Mouse (Mus musculus): ENCODE results near the gene Psmb9. TPM values are rescaled to one million over a fixed set of nuclear protein-coding genes. Genes with fewer than 3 reads are reported as not detected.

Gene Psmb9
- total RNA-seq (2023), result 80.5 and 98.6 TPM in 2 replicates

GRCm38 (mm10) chr17:34187261-34187916, at the start of gene Psmb9, which contains the start of gene Tap1:
Gene Psmb9, minus strand, starts transcription at chr17:34187764.
Gene Tap1, plus strand, starts transcription at chr17:34187553.

GRCm38 (mm10) chr17:34203444-34203843, 15.9 kb upstream of the Psmb9 start, which contains the start of gene Tap2:
Gene Tap2, plus strand, starts transcription at chr17:34203527.

GRCm38 (mm10) chr17:34196941-34197894, 9.7 kb upstream of the Psmb9 start, which contains the start of gene Psmb8:
Gene Psmb8, plus strand, starts transcription at chr17:34197721.

GRCm38 (mm10) chr17:34152923-34153322, 34.6 kb downstream of the Psmb9 start, which contains the start of gene H2-DMb1:
Gene H2-DMb1, plus strand, starts transcription at chr17:34153072.

GRCm38 (mm10) chr17:34143033-34143432, 44.5 kb downstream of the Psmb9 start, which contains the start of gene H2-DMb2:
Gene H2-DMb2, plus strand, starts transcription at chr17:34143307.

Other genes with a start within 250 kb of the Psmb9 start
- gene Pfdn6, start 247.4 kb downstream of the Psmb9 start, total RNA-seq (2023), result 46.9 and 53.4 TPM in 2 replicates
- 18.3 and 21.6 TPM in 2 replicates for gene Wdr46, start 247.1 kb downstream of the Psmb9 start, total RNA-seq (2023)
- 11.3 and 12.8 TPM in 2 replicates for gene B3galt4, start 236.3 kb downstream of the Psmb9 start, total RNA-seq (2023)
- 56.0 and 70.7 TPM in 2 replicates for gene Vps52, start 232.0 kb downstream of the Psmb9 start, total RNA-seq (2023)
- 242 and 295 TPM in 2 replicates for gene Rps18, start 231.8 kb downstream of the Psmb9 start, total RNA-seq (2023)
- 1,081 and 1,209 TPM in 2 replicates for gene H2-K1, start 187.4 kb downstream of the Psmb9 start, total RNA-seq (2023)
- gene Ring1, start 163.1 kb downstream of the Psmb9 start, total RNA-seq (2023), result 9.9 and 11.6 TPM in 2 replicates
- gene H2-Ke6, start 159.7 kb downstream of the Psmb9 start, total RNA-seq (2023), result 67.8 and 83.5 TPM in 2 replicates
- gene Slc39a7, start 156.1 kb downstream of the Psmb9 start, total RNA-seq (2023), result 85.8 and 92.4 TPM in 2 replicates
- 54.6 and 60.1 TPM in 2 replicates for gene Rxrb, start 156.0 kb downstream of the Psmb9 start, total RNA-seq (2023)
- gene Col11a2, start 148.3 kb downstream of the Psmb9 start, total RNA-seq (2023), result 6.9 and 9.1 TPM in 2 replicates
- 1.6 and 2.5 TPM in 2 replicates for gene H2-Oa, start 95.4 kb downstream of the Psmb9 start, total RNA-seq (2023)
- gene H2-DMa, start 68.2 kb downstream of the Psmb9 start, total RNA-seq (2023), result 37.1 and 59.5 TPM in 2 replicates
- 207 and 226 TPM in 2 replicates for gene Brd2, start 65.1 kb downstream of the Psmb9 start, total RNA-seq (2023)
- 18.6 and 19.3 TPM in 2 replicates for gene H2-DMb2, start 44.5 kb downstream of the Psmb9 start, total RNA-seq (2023)
- gene H2-DMb1, start 34.7 kb downstream of the Psmb9 start, total RNA-seq (2023), result 22.2 and 30.6 TPM in 2 replicates
- 51.1 and 63.7 TPM in 2 replicates for gene Tap1, start 211 bp downstream of the Psmb9 start, total RNA-seq (2023)
- gene Psmb8, start 10.0 kb upstream of the Psmb9 start, total RNA-seq (2023), result 78.8 and 79.3 TPM in 2 replicates
- gene Tap2, start 15.8 kb upstream of the Psmb9 start, total RNA-seq (2023), result 72.1 and 96.2 TPM in 2 replicates
- gene H2-Ob, start 51.1 kb upstream of the Psmb9 start, total RNA-seq (2023), result 1.6 and 2.7 TPM in 2 replicates
- gene H2-Ab1, start 69.9 kb upstream of the Psmb9 start, total RNA-seq (2023), result 15.7 and 37.9 TPM in 2 replicates
- gene H2-Aa, start 100.1 kb upstream of the Psmb9 start, total RNA-seq (2023), result 18.1 and 28.1 TPM in 2 replicates
- gene H2-Eb1, start 118.1 kb upstream of the Psmb9 start, total RNA-seq (2023), result 10.8 and 19.1 TPM in 2 replicates
- not detected in 2 replicates for gene H2-Eb2, start 137.9 kb upstream of the Psmb9 start, total RNA-seq (2023)
- 2.8 and 3.5 TPM in 2 replicates for gene Btnl2, start 167.1 kb upstream of the Psmb9 start, total RNA-seq (2023)
- gene Btnl1, start 189.4 kb upstream of the Psmb9 start, total RNA-seq (2023), result not detected in 2 replicates
- not detected in 2 replicates for gene BC051142, start 211.1 kb upstream of the Psmb9 start, total RNA-seq (2023)

Measured in neutrophil, adult 65 days (primary cell).